Mouse (Mus musculus) cerebellum, adult 2 months (tissue): ENCODE measurements at regions not wholly inside any gene's neighbourhood (a gene's known extent, or its start where the extent isn't known, plus 50 kb on each side); places are given as distances from the start of the nearest gene placed in this dataset.

Experiments used
- CTCF ChIP-seq: fragments of 200-500 bp; IDR thresholded peaks from 2 replicates; pipeline ENCODE4 v1.5.1; 2011; ENCODE audit warnings: low read depth, mild to moderate bottlenecking, control low read depth, low read length, moderate library complexity, borderline replicate concordance; ENCODE audit not compliant: insufficient read depth
- POLR2A ChIP-seq: fragments of 200-500 bp; IDR thresholded peaks from 2 replicates; pipeline ENCODE4 v1.6.1; 2011; ENCODE audit warnings: low read length, control low read depth, borderline replicate concordance; ENCODE audit not compliant: insufficient read depth

- no peak for TF ChIP-seq POLR2A
- no peak for TF ChIP-seq CTCF
Measured at GRCm38 (mm10) chr5:4500599-4500998, 257.2 kb downstream of the Fzd1 start.
